Mouse (Mus musculus) heart, embryonic 13.5 days (tissue): ENCODE measurements around the gene Cap1. TPM values are rescaled to one million over a fixed set of nuclear protein-coding genes. Genes with fewer than 3 reads are reported as not detected.
"Not testable (repeated sequence)": the region's sequence is repeated elsewhere in the genome, so short reads cannot be mapped to it uniquely, and the experiment has no call there.

Source experiments
- ATAC-seq: fragments of 200-750 bp; cut with Nextera tagmentation; 2 replicates; pipeline ENCODE4 v1.8.0; 2017; ENCODE audit warnings: moderate TSS enrichment; ENCODE audit not compliant: insufficient number of reproducible peaks, low FRiP score, low TSS enrichment; ENCODE audit errors: extremely low read depth
- H3K27ac ChIP-seq: fragments of 300-500 bp; sonication (generic); replicated peaks from 2 replicates; pipeline ENCODE4 v1.5.1; 2015; ENCODE audit warnings: moderate library complexity, mild to moderate bottlenecking, inconsistent platforms
- H3K27me3 ChIP-seq: fragments of 300-500 bp; sonication (generic); replicated peaks from 2 replicates; pipeline ENCODE4 v1.6.1; 2015; ENCODE audit warnings: mild to moderate bottlenecking, inconsistent platforms
- H3K36me3 ChIP-seq: fragments of 300-500 bp; sonication (generic); 2 replicates; pipeline ENCODE4 v1.6.1; 2015; ENCODE audit warnings: mild to moderate bottlenecking, inconsistent platforms
- H3K4me1 ChIP-seq: fragments of 300-500 bp; sonication (generic); 2 replicates; pipeline ENCODE4 v1.6.1; 2015; ENCODE audit warnings: inconsistent platforms
- H3K4me2 ChIP-seq: fragments of 300-500 bp; sonication (generic); 2 replicates; pipeline ENCODE4 v1.6.1; 2015; ENCODE audit warnings: inconsistent platforms, mild to moderate bottlenecking, moderate library complexity
- H3K4me3 ChIP-seq: fragments of 300-500 bp; sonication (generic); 2 replicates; pipeline ENCODE4 v1.5.1; 2015; ENCODE audit warnings: moderate library complexity, mild to moderate bottlenecking, inconsistent platforms
- H3K9ac ChIP-seq: fragments of 300-500 bp; sonication (generic); 2 replicates; pipeline ENCODE4 v1.6.1; 2015; ENCODE audit warnings: inconsistent platforms, mild to moderate bottlenecking, moderate library complexity
- H3K9me3 ChIP-seq: fragments of 300-500 bp; sonication (generic); 2 replicates; pipeline ENCODE4 v1.6.1; 2016; ENCODE audit warnings: inconsistent platforms
- WGBS: fragments of 180-500 bp; shearing (Covaris S2); methylation state at CpG from one replicate; pipeline ENCODE4 v1.1.7; 2015; ENCODE audit warnings: mixed read lengths; 5-methylcytosine and 5-hydroxymethylcytosine counted together
- polyA plus RNA-seq: library from polyadenylated mRNA; unstranded; fragments of >200 nt; fragmentation: Nextera tagmentation; extraction: Ambion mirVana; gene quantifications from 2 replicates; pipeline ENCODE4 v1.2.1, GENCODE M21; 2015

Cap1 gene
- polyA plus RNA-seq, 1 experiment from 2014 or later = 49.7 TPM

- Histone ChIP-seq H3K9me3 (no peaks in the 10 kb centered on the region), H3K27me3 (no peaks in the 10 kb centered on the region), H3K4me3 (peak overlapping the region; percentile 89), H3K27ac (peak overlapping the region; percentile 74), H3K4me1 (peaks cover 28% of the 10 kb centered on the region), H3K36me3 (peaks cover 7% of the 10 kb centered on the region), H3K4me2 (peak overlapping the region; percentile 94), H3K9ac (peak overlapping the region; percentile 90)
- peak; percentile 28; the same call in 1 of the 2 replicates for ATAC-seq
- under 1% methylated on average over 7 of the region's 7 CpGs for WGBS
Observed at GRCm38 (mm10) chr4:122836403-122836775, 49.5 kb downstream of the Cap1 start.

- Histone ChIP-seq H3K4me3 (peak within 1 kb of the TSS; percentile 89), H3K9ac (peak within 1 kb of the TSS; percentile 90), H3K4me2 (peak within 1 kb of the TSS; percentile 94), H3K4me1 (peaks cover 28% of the 10 kb centered on the region), H3K9me3 (no peaks in the 10 kb centered on the region), H3K27ac (peak within 1 kb of the TSS; percentile 74), H3K27me3 (no peaks in the 10 kb centered on the region), H3K36me3 (peaks cover under 1% of the 10 kb centered on the region; the same call in 1 of the 2 replicates)
- peak; percentile 75; the same call in 1 of the 2 replicates for ATAC-seq
- 6% methylated on average over 31 of the region's 31 CpGs for WGBS
Observed at GRCm38 (mm10) chr4:122835530-122836402, 50.1 kb downstream of the Cap1 start, which contains the start of gene Ppt1. Ppt1 (plus strand) TSS chr4:122836242.

- H3K27me3 ChIP-seq = no peaks in the 10 kb centered on the region
- ATAC-seq = no peak
- no peak overlapping the region for H3K9ac ChIP-seq
- H3K27ac ChIP-seq = no peak overlapping the region
- H3K9me3 ChIP-seq = no peaks in the 10 kb centered on the region
- WGBS = 79% methylated on average over 1 of the region's 1 CpGs
- no peak overlapping the region for H3K4me2 ChIP-seq
- no peak overlapping the region for H3K4me3 ChIP-seq
- no peaks in the 10 kb centered on the region for H3K36me3 ChIP-seq
- H3K4me1 ChIP-seq = peaks cover 28% of the 10 kb centered on the region
Observed at GRCm38 (mm10) chr4:122831888-122832287, 54.0 kb downstream of the Cap1 start.

GRCm38 (mm10) chr4:122829339-122829738 lies 56.5 kb downstream of the Cap1 start:
- Histone ChIP-seq H3K4me1 (peaks cover 18% of the 10 kb centered on the region), H3K36me3 (no peaks in the 10 kb centered on the region), H3K27ac (no peak overlapping the region), H3K4me2 (no peak overlapping the region), H3K9ac (no peak overlapping the region), H3K9me3 (no peaks in the 10 kb centered on the region), H3K4me3 (no peak overlapping the region), H3K27me3 (no peaks in the 10 kb centered on the region)
- ATAC-seq = no peak
- WGBS = 84% methylated on average over 6 of the region's 6 CpGs

- no peak for ATAC-seq
- Histone ChIP-seq H3K4me3 (no peak overlapping the region), H3K9ac (0 out of 2 replicates have a peak overlapping the region, but pooled peaks have one; percentile 28), H3K4me2 (peak overlapping the region; percentile 25; the same call in 1 of the 2 replicates), H3K9me3 (no peaks in the 10 kb centered on the region), H3K27me3 (no peaks in the 10 kb centered on the region), H3K36me3 (no peaks in the 10 kb centered on the region), H3K27ac (peak overlapping the region; percentile 84), H3K4me1 (peaks cover 18% of the 10 kb centered on the region)
Observed at GRCm38 (mm10) chr4:122827651-122828050, 58.2 kb downstream of the Cap1 start.

- H3K27ac ChIP-seq, H3K36me3 ChIP-seq, H3K9ac ChIP-seq, H3K27me3 ChIP-seq, H3K4me3 ChIP-seq, H3K9me3 ChIP-seq, ATAC-seq: not testable (repeated sequence)
- Histone ChIP-seq H3K4me2 (0 out of 2 replicates have a peak overlapping the region, but pooled peaks have one; percentile 9), H3K4me1 (peaks cover 12% of the 10 kb centered on the region)
- 18% methylated on average over 10 of the region's 10 CpGs for WGBS
Observed at GRCm38 (mm10) chr4:122820941-122821340, 64.9 kb downstream of the Cap1 start.

- peaks cover 9% of the 10 kb centered on the region for H3K4me1 ChIP-seq
- no peak overlapping the region for H3K9ac ChIP-seq
- no peak for ATAC-seq
- 73% methylated on average over 1 of the region's 1 CpGs for WGBS
- no peaks in the 10 kb centered on the region for H3K9me3 ChIP-seq
- no peaks in the 10 kb centered on the region for H3K27me3 ChIP-seq
- H3K4me3 ChIP-seq = no peak overlapping the region
- H3K27ac ChIP-seq = no peak overlapping the region
- H3K4me2 ChIP-seq = no peak overlapping the region
- no peaks in the 10 kb centered on the region for H3K36me3 ChIP-seq
Observed at GRCm38 (mm10) chr4:122816202-122816601, 69.7 kb downstream of the Cap1 start.

GRCm38 (mm10) chr4:122811824-122812223 lies 74.0 kb downstream of the Cap1 start:
- no peaks in the 10 kb centered on the region for H3K27me3 ChIP-seq
- no peak for ATAC-seq
- no peak overlapping the region for H3K9ac ChIP-seq
- no peak overlapping the region for H3K4me3 ChIP-seq
- no peaks in the 10 kb centered on the region for H3K9me3 ChIP-seq
- H3K4me2 ChIP-seq = no peak overlapping the region
- no peaks in the 10 kb centered on the region for H3K4me1 ChIP-seq
- no peak overlapping the region for H3K27ac ChIP-seq
- 38% methylated on average over 2 of the region's 2 CpGs for WGBS
- H3K36me3 ChIP-seq = no peaks in the 10 kb centered on the region

- Histone ChIP-seq H3K9ac (no peak overlapping the region), H3K4me3 (no peak overlapping the region), H3K4me2 (no peak overlapping the region), H3K36me3 (no peaks in the 10 kb centered on the region), H3K9me3 (no peaks in the 10 kb centered on the region), H3K4me1 (no peaks in the 10 kb centered on the region), H3K27ac (no peak overlapping the region), H3K27me3 (no peaks in the 10 kb centered on the region)
- WGBS = 48% methylated on average over 1 of the region's 1 CpGs
- no peak for ATAC-seq
Observed at GRCm38 (mm10) chr4:122811180-122811579, 74.7 kb downstream of the Cap1 start.

Other genes starting within 250 kb of the Cap1 start
- not detected in 2 replicates for gene 9530002B09Rik, start 196.8 kb downstream of the Cap1 start, polyA plus RNA-seq
- gene Ppt1, start 49.8 kb downstream of the Cap1 start, polyA plus RNA-seq = 61.2 and 65.4 TPM in 2 replicates
- gene Mfsd2a, start 75.1 kb upstream of the Cap1 start, polyA plus RNA-seq = 0.98 and 1.0 TPM in 2 replicates
- gene Mycl, start 109.6 kb upstream of the Cap1 start, polyA plus RNA-seq = 0.75 and 1.4 TPM in 2 replicates
- gene Trit1, start 130.5 kb upstream of the Cap1 start, polyA plus RNA-seq = 10.5 and 10.6 TPM in 2 replicates
- 0.08 and 0.15 TPM in 2 replicates for gene Bmp8b, start 219.1 kb upstream of the Cap1 start, polyA plus RNA-seq
- 0.11 TPM in 1 of 2 replicates, not detected in the other for gene Oxct2b, start 230.2 kb upstream of the Cap1 start, polyA plus RNA-seq